Mouse (Mus musculus) C2C12 (cell line): ENCODE measurements around the gene Meiob.

ENCODE experiments used
- CEBPB ChIP-seq: IDR thresholded peaks from one replicate; pipeline ENCODE4 v1.6.1; 2011; ENCODE audit warnings: low read depth, mild to moderate bottlenecking, control low read depth, moderate library complexity
- CTCF ChIP-seq: IDR thresholded peaks from one replicate; pipeline ENCODE4 v1.5.1; 2011; ENCODE audit not compliant: control insufficient read depth, insufficient read depth, insufficient read length
- FOSL1 ChIP-seq: IDR thresholded peaks from one replicate; pipeline ENCODE4 v1.8.0; 2011; ENCODE audit warnings: mild to moderate bottlenecking, low read length; ENCODE audit not compliant: poor library complexity, insufficient read depth, severe bottlenecking
- MYOD1 ChIP-seq: IDR thresholded peaks from one replicate; pipeline ENCODE4 v1.6.1; 2011; ENCODE audit warnings: low read depth; ENCODE audit not compliant: control insufficient read depth, insufficient read length
- USF1 ChIP-seq: IDR thresholded peaks from one replicate; pipeline ENCODE4 v1.6.1; 2011; ENCODE audit warnings: low read depth, mild to moderate bottlenecking, control low read depth, moderate library complexity

DNA sequence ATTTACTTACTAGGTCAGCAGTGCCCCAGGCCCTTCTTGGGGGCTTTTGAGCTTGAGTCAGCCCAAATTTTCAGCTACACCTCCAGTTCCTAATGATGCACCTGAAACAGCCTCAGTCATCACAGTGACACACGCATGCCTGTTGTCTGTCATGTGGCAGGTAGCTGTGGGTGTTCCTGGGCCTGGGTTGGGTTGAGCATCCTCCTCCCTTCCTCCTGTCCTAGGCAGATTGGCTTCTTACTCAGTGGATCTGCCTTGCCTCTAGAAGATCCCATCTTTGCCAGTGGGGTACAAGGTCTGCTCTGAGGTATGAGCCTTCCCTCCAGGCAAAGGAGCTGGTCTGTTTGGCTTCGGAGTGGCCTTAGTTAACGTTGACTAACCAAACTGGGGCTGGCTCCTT lies 84.8 kb downstream of the Meiob start:
- TF ChIP-seq CTCF (no peak), MYOD1 (no peak), CEBPB (no peak), FOSL1 (no peak), USF1 (no peak)
